ENCODE assay signal across 7 mouse cellular contexts in the genomic region with DNA sequence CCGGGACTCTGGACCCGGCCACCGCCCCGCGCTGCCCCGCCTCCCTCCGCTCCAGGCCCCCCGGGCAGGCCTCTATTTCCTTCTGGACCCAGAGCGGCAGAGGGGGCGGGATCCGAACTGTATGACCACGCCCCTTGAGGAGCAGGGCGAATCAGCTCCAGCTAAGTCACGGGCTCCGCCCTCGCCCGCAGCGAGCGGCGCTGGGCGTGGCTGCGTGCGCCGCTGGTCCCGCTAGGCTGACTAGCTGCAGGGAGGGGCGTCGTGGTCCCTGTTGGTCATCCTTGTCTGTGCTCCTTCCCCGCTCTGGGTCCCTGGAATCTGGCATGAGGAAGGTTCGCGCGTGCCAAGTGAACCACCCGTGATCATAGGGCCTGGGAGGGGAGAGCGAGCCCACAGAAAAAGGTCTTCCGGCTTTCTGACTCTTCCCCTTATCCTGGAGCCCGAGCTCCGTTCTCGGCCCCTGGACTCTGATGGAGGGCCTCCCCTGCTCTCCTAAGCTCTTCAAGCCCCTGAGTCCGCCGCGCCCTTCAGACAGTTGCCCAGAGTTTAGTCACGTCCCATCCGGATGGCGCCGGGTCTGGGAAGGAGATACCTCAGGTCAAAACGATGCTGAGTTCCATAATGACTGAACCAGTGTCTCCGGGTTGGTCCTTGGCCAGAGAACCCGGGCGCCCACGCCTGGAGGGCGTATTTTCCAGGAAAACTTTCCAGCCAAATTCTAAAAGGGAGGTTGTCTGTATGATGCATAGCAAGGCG. TPM values are rescaled to one million over a fixed set of nuclear protein-coding genes. Genes with fewer than 3 reads are reported as not detected.
DNase-seq lines count a peak whose midpoint lies in the region; ATAC-seq lines count a peak whose summit lies in the region.

A gene (minus strand): TSS at position 144 of the 756 bp plus-strand sequence.

- H3K9ac ChIP-seq in intestine, embryonic 15.5 days: peak within 1 kb of the TSS; percentile 82

- H3K27me3 ChIP-seq in intestine, embryonic 15.5 days (replicated peaks): no peaks in the 10 kb centered on the region
- no peaks in the 10 kb centered on the region for H3K27me3 ChIP-seq in midbrain, embryonic 10.5 days (ENCODE audit: low read depth, poor library complexity, severe bottlenecking)

- H3K9me3 ChIP-seq in intestine, embryonic 15.5 days: no peaks in the 10 kb centered on the region
- no peaks in the 10 kb centered on the region for H3K9me3 ChIP-seq in midbrain, embryonic 10.5 days (replicated peaks)

- H3K36me3 ChIP-seq in intestine, embryonic 15.5 days: no peaks in the 10 kb centered on the region
- H3K36me3 ChIP-seq in midbrain, embryonic 10.5 days: no peaks in the 10 kb centered on the region

- peaks cover 5% of the 10 kb centered on the region for H3K4me1 ChIP-seq in intestine, embryonic 15.5 days (replicated peaks)
- H3K4me1 ChIP-seq in midbrain, embryonic 10.5 days: peaks cover 21% of the 10 kb centered on the region

- H3K4me2 ChIP-seq in intestine, embryonic 15.5 days (replicated peaks): peak within 1 kb of the TSS; percentile 82

- ATAC-seq in intestine, embryonic 15.5 days: peak; percentile 98

- WGBS in intestine, embryonic 15.5 days: under 1% methylated on average over 51 of the region's 51 CpGs
- WGBS in midbrain, embryonic 10.5 days: under 1% methylated on average over 51 of the region's 51 CpGs

- intact Hi-C loops in gastrocnemius, postnatal 36 days (cut with DNase I): loop anchor here (2.0 kb wide), 1 partner anchor 57 kb away; a partner anchor contains a TSS
- intact Hi-C loops in left cerebral cortex, postnatal 25 days (cut with DNase I): loop anchor here (2.0 to 5.0 kb wide), 2 partner anchors 56 to 101 kb away; a partner anchor contains a TSS

- H3K4me3 ChIP-seq in intestine, embryonic 15.5 days (replicated peaks): peak within 1 kb of the TSS; percentile 79
- H3K4me3 ChIP-seq in midbrain, embryonic 10.5 days: peak within 1 kb of the TSS; percentile 81

- peak; percentile 94 to 99 for DNase-seq in adrenal gland, adult 18-20 months (ENCODE audit: low spot score in 2 of 2)
- peak; percentile 99 for DNase-seq in embryo, embryonic 11 days
- peak; percentile 96 to 98 for DNase-seq in gastrocnemius, postnatal 36 days
- DNase-seq in left cerebral cortex, postnatal 25 days (ENCODE audit: low spot score in 2 of 2): peak; percentile 95 to 98
- DNase-seq in midbrain, embryonic 10.5 days (ENCODE audit: low spot score): peak; percentile 98
- peak; percentile 92 for DNase-seq in right cerebral cortex, postnatal 4 days

- peak within 1 kb of the TSS; percentile 91 for H3K27ac ChIP-seq in intestine, embryonic 15.5 days
- peak within 1 kb of the TSS; percentile 88 for H3K27ac ChIP-seq in midbrain, embryonic 10.5 days (replicated peaks)

RNA-seq across cellular contexts. Expression of the gene that starts here (rescaled TPM):
- total RNA-seq in adrenal gland, adult 18-20 months (2021): 100 to 1,000 TPM in 1 of 2 experiments, 10 to 100 TPM in 1; 64.0 to 114 TPM
- total RNA-seq in gastrocnemius, postnatal 36 days (2021): 10 to 100 TPM in 1 of 2 experiments, 1 to 10 TPM in 1; 9.2 to 10.1 TPM
- polyA plus RNA-seq in intestine, embryonic 15.5 days (2015; fragmentation: Nextera tagmentation; extraction: Ambion mirVana): 195 and 200 TPM in 2 replicates
- total RNA-seq in left cerebral cortex, postnatal 25 days (2021): 10 to 100 TPM; 23.9 to 29.7 TPM
- polyA plus RNA-seq in midbrain, embryonic 10.5 days (2016; fragmentation: Nextera tagmentation; extraction: Ambion mirVana): 54.4 and 57.4 TPM in 2 replicates

Comparison
In these comparisons a context has a peak if more than half of its experiments do, and no peak if none do; other contexts are left out.
1. Peak in every context shown above with its lines: DNase-seq, ATAC-seq, H3K4me3 ChIP-seq and H3K27ac ChIP-seq.